Mouse (Mus musculus) testis, adult 2 months (tissue): ENCODE measurements around the gene Gstk1.

Source experiments
- CTCF ChIP-seq: fragments of 200-500 bp; IDR thresholded peaks from 2 replicates; pipeline ENCODE4 v1.5.1; 2012; ENCODE audit warnings: low read depth, mild to moderate bottlenecking, inconsistent platforms, low read length, moderate library complexity; ENCODE audit not compliant: control insufficient read depth, insufficient read depth, insufficient replicate concordance
- POLR2A ChIP-seq: fragments of 200-500 bp; IDR thresholded peaks from 2 replicates; pipeline ENCODE4 v1.6.1; 2012; ENCODE audit warnings: low read depth, mild to moderate bottlenecking, inconsistent platforms, low read length, moderate library complexity; ENCODE audit not compliant: control insufficient read depth

DNA sequence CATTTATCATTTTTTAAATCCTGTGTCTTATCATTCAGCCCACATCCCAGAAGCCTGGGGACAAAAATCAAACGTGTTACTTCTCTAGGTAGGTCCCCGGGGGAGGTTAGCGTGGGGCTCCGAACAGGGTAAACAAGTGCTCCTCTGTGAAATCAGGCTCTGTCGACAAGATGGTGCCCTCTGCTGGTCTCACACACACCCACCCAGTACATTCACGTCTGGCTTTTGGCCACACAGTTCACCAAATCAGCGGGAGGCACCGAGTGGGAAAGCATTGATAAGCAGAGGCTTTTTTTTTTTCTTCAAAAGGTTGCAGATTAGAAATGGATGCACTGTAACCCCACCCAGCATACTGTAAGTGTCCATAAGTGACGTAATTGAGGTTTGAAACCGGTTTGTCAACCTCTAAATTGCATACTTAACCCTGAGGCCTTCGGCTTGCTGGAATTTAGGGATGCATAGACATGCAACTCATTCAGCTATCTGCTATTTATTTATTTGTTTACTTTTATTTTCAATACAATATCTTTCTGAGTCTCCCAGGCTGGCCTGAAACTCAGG is 11.6 kb downstream of the Gstk1 start:
- peak; percentile 53; the same call in 1 of the 2 replicates for TF ChIP-seq CTCF
- TF ChIP-seq POLR2A, result no peak
